Mouse (Mus musculus): ENCODE measurements around the gene Slmap. TPM values are rescaled to one million over a fixed set of nuclear protein-coding genes. Genes with fewer than 3 reads are reported as not detected.
"Not testable (repeated sequence)": the region's sequence is repeated elsewhere in the genome, so short reads cannot be mapped to it uniquely, and the experiment has no call there.

Slmap gene
- 159 and 161 TPM in 2 replicates for polyA plus RNA-seq (2014; fragmentation: Nextera tagmentation; extraction: Ambion mirVana)

DNA sequence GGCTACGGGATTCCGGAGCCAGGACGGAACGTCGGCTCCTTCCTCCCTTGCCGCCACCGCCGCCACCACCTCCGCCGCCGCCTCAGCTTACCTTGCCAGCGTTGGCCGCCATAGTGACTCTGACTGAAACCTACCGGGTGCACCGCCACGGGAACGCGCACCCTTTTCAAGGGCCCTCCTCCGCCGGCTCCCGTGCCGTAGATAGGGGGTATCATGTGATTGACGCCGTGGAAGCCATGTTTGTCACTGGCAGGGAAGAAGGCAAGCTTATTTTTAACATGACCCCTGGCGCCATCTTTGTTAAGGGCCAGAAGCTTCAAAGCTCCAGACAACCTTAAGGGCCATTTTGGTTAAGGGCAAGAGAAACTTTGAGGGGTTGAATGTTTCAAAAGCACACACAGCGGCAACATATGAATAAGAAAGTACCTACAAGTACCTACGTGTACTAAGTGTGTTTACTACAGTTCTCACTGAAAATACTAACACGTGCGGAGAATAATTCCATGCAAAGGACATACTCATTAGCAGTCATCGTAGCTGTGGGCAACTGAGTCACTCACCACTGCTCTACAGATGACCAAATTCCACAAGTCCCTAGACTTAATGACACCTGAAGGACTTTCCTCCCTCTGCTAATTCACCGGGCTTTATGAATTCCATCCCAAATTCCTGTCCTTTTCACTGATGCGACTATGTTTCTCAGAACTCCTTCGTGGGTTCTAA lies at the start of gene Slmap:
Gene Slmap (minus strand): TSS at position 175 of the 723 bp plus-strand sequence.
- H3K4me2 ChIP-seq (ENCODE audit: low read length): peak within 1 kb of the TSS; percentile 91
- ATAC-seq (ENCODE audit: insufficient number of reproducible peaks, insufficient read depth, low FRiP score, low read depth): peak; percentile 88
- 11% methylated on average over 33 of the region's 33 CpGs for WGBS

DNA sequence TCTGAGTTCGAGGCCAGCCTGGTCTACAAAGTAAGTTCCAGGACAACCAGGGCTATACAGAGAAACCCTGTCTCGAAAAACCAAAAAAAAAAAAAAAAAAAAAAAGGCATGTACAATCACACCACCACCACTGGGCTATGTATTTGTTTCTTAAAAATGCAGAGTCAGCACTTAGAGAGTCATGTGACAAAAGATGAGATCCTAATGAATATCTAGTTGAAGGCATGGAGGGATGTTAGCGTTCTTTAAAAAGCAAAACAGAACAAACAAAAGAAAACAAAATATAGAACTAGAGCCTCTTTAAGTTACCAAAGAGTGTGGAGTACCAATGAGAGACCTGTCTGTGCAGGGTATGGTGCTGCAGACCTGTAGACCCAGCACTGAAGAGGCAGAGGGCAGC lies 48.9 kb upstream of the Slmap start:
- Histone ChIP-seq H3K4me1 (ENCODE audit: control insufficient read depth in 2 of 2, insufficient read depth in 2 of 2, low read length in 2 of 2) (peaks cover 0 to 22% of the 10 kb centered on the region in 2 experiments; a peak in 2 of 4 replicates), H3K9ac (ENCODE audit: low read length) (no peak overlapping the region), H3K4me3 (ENCODE audit: control insufficient read depth in 1 of 2, insufficient read depth in 1 of 2, low read depth in 1 of 2, low read length in 2 of 2) (no peak overlapping the region), H3K36me3 (ENCODE audit: control insufficient read depth, insufficient read depth, low read length) (peaks cover 17% of the 10 kb centered on the region; the same call in 1 of the 2 replicates), H3K27me3 (ENCODE audit: control insufficient read depth, insufficient read depth, low read length) (no peaks in the 10 kb centered on the region), H3K9me3 (ENCODE audit: control insufficient read depth, low read length) (no peaks in the 10 kb centered on the region), H3K4me2 (ENCODE audit: low read length) (no peak overlapping the region), H3K27ac (replicated peaks in 1 of 2; ENCODE audit: control insufficient read depth in 1 of 2, insufficient read depth in 1 of 2, low read depth in 2 of 2, low read length in 2 of 2) (no peak overlapping the region)
- 84% methylated on average over 3 of the region's 3 CpGs for WGBS
- no peak for ATAC-seq (ENCODE audit: insufficient number of reproducible peaks, insufficient read depth, low FRiP score, low read depth)

More for the DNA sequence above, at the start of gene Slmap:
- H3K27ac ChIP-seq (replicated peaks in 1 of 2; ENCODE audit: control insufficient read depth in 1 of 2, insufficient read depth in 1 of 2, low read depth in 2 of 2, low read length in 2 of 2): peak within 1 kb of the TSS; percentile 55 to 85
- peaks cover 6% of the 10 kb centered on the region; the same call in 1 of the 2 replicates for H3K36me3 ChIP-seq (ENCODE audit: control insufficient read depth, insufficient read depth, low read length)
- H3K4me1 ChIP-seq (ENCODE audit: control insufficient read depth in 2 of 2, insufficient read depth in 2 of 2, low read length in 2 of 2): peaks cover 6 to 24% of the 10 kb centered on the region in 2 experiments
- no peaks in the 10 kb centered on the region for H3K9me3 ChIP-seq (ENCODE audit: control insufficient read depth, low read length)
- H3K9ac ChIP-seq (ENCODE audit: low read length): peak within 1 kb of the TSS; percentile 90
- peak within 1 kb of the TSS; percentile 92 to 94 for H3K4me3 ChIP-seq (ENCODE audit: control insufficient read depth in 1 of 2, insufficient read depth in 1 of 2, low read depth in 1 of 2, low read length in 2 of 2)
- no peaks in the 10 kb centered on the region for H3K27me3 ChIP-seq (ENCODE audit: control insufficient read depth, insufficient read depth, low read length)

DNA sequence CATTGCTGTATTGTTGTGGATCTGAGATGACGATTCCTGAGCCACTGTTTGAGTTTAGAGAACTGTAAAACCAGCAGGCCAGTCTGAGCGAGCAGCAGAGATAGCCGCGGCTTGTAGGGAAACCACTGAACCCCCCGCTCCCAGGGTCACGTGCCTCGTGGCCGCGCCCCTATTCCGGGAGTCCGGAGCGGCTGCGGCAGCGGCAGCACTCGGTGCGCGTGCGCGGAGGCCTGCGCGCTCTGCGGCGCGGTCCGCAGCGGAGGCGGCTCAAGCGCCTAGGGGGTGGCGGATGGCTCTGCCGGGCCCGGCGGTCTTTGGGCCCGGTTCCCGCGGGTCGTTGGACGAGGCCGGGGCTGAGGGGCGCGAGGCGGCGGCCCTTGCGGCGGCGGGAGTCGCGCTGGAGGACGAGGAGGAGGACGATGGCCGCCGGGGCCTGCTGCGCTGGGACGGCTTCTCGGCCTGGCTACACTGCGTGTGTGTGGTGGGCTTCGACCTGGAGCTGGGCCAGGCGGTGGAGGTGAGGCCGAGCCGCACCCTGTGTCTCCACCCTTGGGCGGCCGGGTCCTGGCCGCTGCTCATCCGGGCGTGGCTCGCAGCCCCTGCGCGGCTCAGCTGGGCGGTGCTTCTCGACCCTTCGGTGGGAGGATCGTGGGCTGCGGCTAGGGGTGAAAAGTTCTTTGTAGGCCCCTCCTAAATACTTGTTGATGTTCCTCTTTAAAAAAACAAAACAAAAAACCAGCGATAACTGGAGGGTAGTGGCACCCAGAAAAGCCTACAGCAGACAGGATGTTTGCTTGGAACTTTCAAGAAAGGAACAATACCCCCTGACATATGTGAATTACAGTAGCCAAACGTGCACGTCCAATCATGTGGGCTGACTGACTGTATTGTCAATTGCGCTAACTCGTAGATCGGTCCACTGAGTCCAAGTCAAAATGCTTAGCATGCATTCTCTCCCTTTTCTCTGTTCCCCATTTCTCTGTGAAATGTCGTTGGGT lies 44.9 kb upstream of the Slmap start:
- Histone ChIP-seq H3K27ac (replicated peaks in 1 of 2; ENCODE audit: control insufficient read depth in 1 of 2, insufficient read depth in 1 of 2, low read depth in 2 of 2, low read length in 2 of 2) (peak overlapping the region; percentile 97), H3K36me3 (ENCODE audit: control insufficient read depth, insufficient read depth, low read length) (0 out of 2 replicates have a peak, but pooled peaks cover 8% of the 10 kb centered on the region), H3K9me3 (ENCODE audit: control insufficient read depth, low read length) (no peaks in the 10 kb centered on the region), H3K27me3 (ENCODE audit: control insufficient read depth, insufficient read depth, low read length) (no peaks in the 10 kb centered on the region), H3K4me3 (ENCODE audit: control insufficient read depth in 1 of 2, insufficient read depth in 1 of 2, low read depth in 1 of 2, low read length in 2 of 2) (peak overlapping the region; percentile 92 to 94), H3K4me2 (ENCODE audit: low read length) (peak overlapping the region; percentile 74), H3K9ac (ENCODE audit: low read length) (peak overlapping the region; percentile 98), H3K4me1 (ENCODE audit: control insufficient read depth in 2 of 2, insufficient read depth in 2 of 2, low read length in 2 of 2) (peaks cover 0 to 15% of the 10 kb centered on the region in 2 experiments; a peak in 2 of 4 replicates)
- ATAC-seq (ENCODE audit: insufficient number of reproducible peaks, insufficient read depth, low FRiP score, low read depth): peak; percentile 97
- WGBS: under 1% methylated on average over 77 of the region's 79 CpGs

DNA sequence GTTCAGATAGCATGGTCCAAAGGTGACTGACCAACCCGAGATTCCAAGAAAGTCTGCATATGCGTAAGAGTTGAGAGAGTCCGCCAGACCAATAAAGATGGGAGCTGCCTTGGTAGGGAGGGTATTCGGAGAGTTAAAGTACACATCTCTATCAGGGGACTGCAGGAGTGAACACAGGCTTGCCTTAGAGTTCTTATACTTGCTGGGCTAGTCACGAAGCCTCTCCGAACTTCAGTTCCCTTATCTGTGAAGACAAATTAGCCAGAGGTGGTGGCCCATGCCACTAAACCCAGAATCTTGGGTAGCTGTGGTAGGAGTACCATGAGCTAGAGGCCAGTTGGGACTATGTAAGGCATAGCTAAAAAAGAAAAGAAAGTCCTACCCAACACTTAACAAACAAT lies 44.1 kb upstream of the Slmap start:
- H3K4me2 ChIP-seq (ENCODE audit: low read length): peak overlapping the region; percentile 74
- 51% methylated on average over 6 of the region's 6 CpGs for WGBS
- H3K27me3 ChIP-seq (ENCODE audit: control insufficient read depth, insufficient read depth, low read length): no peaks in the 10 kb centered on the region
- H3K36me3 ChIP-seq (ENCODE audit: control insufficient read depth, insufficient read depth, low read length): 0 out of 2 replicates have a peak, but pooled peaks cover 8% of the 10 kb centered on the region
- H3K4me1 ChIP-seq (ENCODE audit: control insufficient read depth in 2 of 2, insufficient read depth in 2 of 2, low read length in 2 of 2): peaks cover 0 to 15% of the 10 kb centered on the region in 2 experiments; a peak in 2 of 4 replicates
- H3K9ac ChIP-seq (ENCODE audit: low read length): peak overlapping the region; percentile 98
- H3K4me3 ChIP-seq (ENCODE audit: control insufficient read depth in 1 of 2, insufficient read depth in 1 of 2, low read depth in 1 of 2, low read length in 2 of 2): peak overlapping the region in 1 of 2 experiments; percentile 92; a peak in 2 of 4 replicates
- no peak for ATAC-seq (ENCODE audit: insufficient number of reproducible peaks, insufficient read depth, low FRiP score, low read depth)
- H3K9me3 ChIP-seq (ENCODE audit: control insufficient read depth, low read length): no peaks in the 10 kb centered on the region
- H3K27ac ChIP-seq (replicated peaks in 1 of 2; ENCODE audit: control insufficient read depth in 1 of 2, insufficient read depth in 1 of 2, low read depth in 2 of 2, low read length in 2 of 2): no peak overlapping the region

DNA sequence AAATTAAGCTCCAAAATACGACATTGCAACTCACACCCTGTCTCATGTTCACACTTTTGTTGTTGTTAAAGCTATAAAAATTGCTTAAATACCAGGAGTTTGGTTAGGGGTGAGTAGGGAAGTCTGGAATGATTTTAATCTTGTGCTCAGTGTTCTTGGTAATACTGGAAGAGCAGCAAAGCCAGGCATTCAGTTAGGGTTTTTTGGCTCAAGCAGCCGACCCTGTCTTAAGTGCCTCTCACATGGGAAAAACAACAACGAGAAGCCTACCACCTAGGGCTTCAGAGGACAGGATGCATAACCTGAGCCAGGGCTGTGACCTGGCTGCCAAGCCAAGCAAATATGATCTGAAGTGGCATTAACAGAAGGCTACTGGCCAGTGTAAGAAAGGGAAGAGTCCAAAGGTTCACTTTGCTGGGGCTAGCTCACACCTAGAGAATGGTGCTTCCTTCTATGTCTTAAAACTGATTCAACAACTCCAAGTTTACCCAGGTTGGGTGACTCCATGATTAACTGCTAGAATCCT lies 41.6 kb upstream of the Slmap start:
- no peak for ATAC-seq (ENCODE audit: insufficient number of reproducible peaks, insufficient read depth, low FRiP score, low read depth)
- Histone ChIP-seq H3K27ac (replicated peaks in 1 of 2; ENCODE audit: control insufficient read depth in 1 of 2, insufficient read depth in 1 of 2, low read depth in 2 of 2, low read length in 2 of 2) (no peak overlapping the region), H3K9ac (ENCODE audit: low read length) (no peak overlapping the region), H3K4me2 (ENCODE audit: low read length) (no peak overlapping the region), H3K4me1 (ENCODE audit: control insufficient read depth in 2 of 2, insufficient read depth in 2 of 2, low read length in 2 of 2) (peaks cover 3 to 14% of the 10 kb centered on the region in 2 experiments; a peak in 3 of 4 replicates), H3K4me3 (ENCODE audit: control insufficient read depth in 1 of 2, insufficient read depth in 1 of 2, low read depth in 1 of 2, low read length in 2 of 2) (no peak overlapping the region), H3K36me3 (ENCODE audit: control insufficient read depth, insufficient read depth, low read length) (no peaks in the 10 kb centered on the region), H3K9me3 (ENCODE audit: control insufficient read depth, low read length) (no peaks in the 10 kb centered on the region), H3K27me3 (ENCODE audit: control insufficient read depth, insufficient read depth, low read length) (no peaks in the 10 kb centered on the region)
- 53% methylated on average over 3 of the region's 3 CpGs for WGBS

DNA sequence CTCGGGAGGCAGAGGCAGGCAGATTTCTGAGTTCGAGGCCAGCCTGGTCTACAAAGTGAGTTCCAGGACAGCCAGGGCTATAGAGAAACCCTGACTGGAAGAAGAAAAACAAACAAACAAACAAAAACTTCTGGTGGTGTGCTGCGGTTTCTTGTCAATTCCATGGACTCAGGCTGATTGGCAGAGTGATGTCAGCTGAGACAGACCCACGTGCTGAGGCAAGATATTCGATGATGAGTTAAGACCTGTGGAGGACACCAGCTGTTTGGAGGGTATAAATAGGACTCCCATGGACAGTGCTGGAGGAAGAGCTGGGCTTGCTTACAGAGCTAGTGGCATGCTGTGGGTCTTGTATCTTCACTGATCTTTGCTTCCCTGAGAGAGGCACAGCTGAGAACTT lies 38.8 kb upstream of the Slmap start, which contains the start of gene Dennd6a:
Gene Dennd6a (plus strand): TSS at position 301 of the 400 bp plus-strand sequence.
- H3K4me3 ChIP-seq (ENCODE audit: control insufficient read depth in 1 of 2, insufficient read depth in 1 of 2, low read depth in 1 of 2, low read length in 2 of 2); H3K4me1 ChIP-seq (ENCODE audit: control insufficient read depth in 2 of 2, insufficient read depth in 2 of 2, low read length in 2 of 2); H3K9ac ChIP-seq (ENCODE audit: low read length); H3K4me2 ChIP-seq (ENCODE audit: low read length); H3K36me3 ChIP-seq (ENCODE audit: control insufficient read depth, insufficient read depth, low read length); H3K27me3 ChIP-seq (ENCODE audit: control insufficient read depth, insufficient read depth, low read length); ATAC-seq (ENCODE audit: insufficient number of reproducible peaks, insufficient read depth, low FRiP score, low read depth); H3K9me3 ChIP-seq (ENCODE audit: control insufficient read depth, low read length); H3K27ac ChIP-seq (replicated peaks in 1 of 2; ENCODE audit: control insufficient read depth in 1 of 2, insufficient read depth in 1 of 2, low read depth in 2 of 2, low read length in 2 of 2): not testable (repeated sequence)
- WGBS: 77% methylated on average over 5 of the region's 5 CpGs

All from heart, embryonic 14.5 days (tissue).